Mouse (Mus musculus) adrenal gland, postnatal 10 days (tissue): ENCODE measurements at regions not wholly inside any gene's neighbourhood (a gene's known extent, or its start where the extent isn't known, plus 50 kb on each side); places are given as distances from the start of the nearest gene placed in this dataset.

Experiments
- DNase-seq: peaks from one replicate; pipeline ENCODE4 v3.0.0; 2021; ENCODE audit warnings: mixed read lengths

GRCm38 (mm10) chr8:47769452-47769851 lies 52.5 kb upstream of the Cldn24 start:
- DNase-seq: no peak

DNA sequence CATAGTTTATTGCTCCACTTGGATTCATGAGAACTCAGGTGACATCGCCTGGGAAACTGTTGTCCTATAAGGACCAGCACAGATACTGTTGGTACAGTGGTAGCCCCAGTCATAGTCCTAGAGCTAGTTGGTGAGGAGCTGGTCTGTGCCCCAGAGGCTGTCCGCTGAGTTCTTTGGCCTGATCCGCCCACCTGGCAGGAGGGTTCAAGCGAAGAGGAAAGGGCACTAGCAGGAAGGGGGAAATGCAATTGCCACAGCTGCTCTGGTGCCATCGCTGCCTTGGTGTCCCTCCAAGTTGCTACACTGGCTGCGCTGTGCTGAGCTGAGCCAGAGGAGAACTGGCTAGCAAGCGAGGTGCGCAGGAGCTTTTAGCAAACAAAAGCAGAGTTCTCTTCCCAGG lies 53.2 kb upstream of the Cldn24 start:
- DNase-seq: peak; percentile 47

- peak; percentile 61 for DNase-seq
Observed at GRCm38 (mm10) chr8:47764480-47764879, 50.7 kb upstream of the Cdkn2aip start.

DNA sequence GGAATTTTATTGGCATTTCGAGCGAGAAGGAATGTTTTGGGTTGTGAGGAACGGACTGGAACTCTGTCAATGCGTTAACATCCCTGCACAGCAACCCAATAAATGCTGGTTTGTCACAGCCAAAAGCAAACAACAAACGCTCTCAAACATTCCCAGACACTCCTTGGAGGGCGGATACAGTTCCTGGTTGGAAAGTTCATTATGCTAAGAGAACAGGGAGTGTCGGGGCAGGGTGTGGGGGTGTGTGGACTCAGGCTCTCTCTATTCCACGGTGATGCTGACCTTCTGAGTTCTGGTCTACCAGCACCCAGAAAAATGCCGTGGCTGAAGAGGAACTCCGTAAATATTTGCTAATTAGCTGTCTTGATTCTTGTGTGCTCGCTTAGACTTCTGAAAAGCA lies 50.3 kb upstream of the Cdkn2aip start:
- no peak for DNase-seq
